Mouse (Mus musculus) E14TG2a.4 (cell line): ENCODE data around the gene Dhh.

Experiments used
- CTCF ChIP-seq: conservative IDR thresholded peaks from 2 replicates; pipeline ENCODE4 v1.5.1; 2014; ENCODE audit warnings: low read length
- NANOG ChIP-seq: IDR thresholded peaks from 2 replicates; pipeline ENCODE4 v1.6.1; 2014; ENCODE audit warnings: borderline replicate concordance, low read length, mixed read lengths

- TF ChIP-seq CTCF (no peak), NANOG (no peak)
These were observed 33.4 kb downstream of the Dhh start for GRCm38 (mm10) chr15:98864951-98865350.
